ENCODE assay signal across 9 mouse cellular contexts in the genomic region with DNA sequence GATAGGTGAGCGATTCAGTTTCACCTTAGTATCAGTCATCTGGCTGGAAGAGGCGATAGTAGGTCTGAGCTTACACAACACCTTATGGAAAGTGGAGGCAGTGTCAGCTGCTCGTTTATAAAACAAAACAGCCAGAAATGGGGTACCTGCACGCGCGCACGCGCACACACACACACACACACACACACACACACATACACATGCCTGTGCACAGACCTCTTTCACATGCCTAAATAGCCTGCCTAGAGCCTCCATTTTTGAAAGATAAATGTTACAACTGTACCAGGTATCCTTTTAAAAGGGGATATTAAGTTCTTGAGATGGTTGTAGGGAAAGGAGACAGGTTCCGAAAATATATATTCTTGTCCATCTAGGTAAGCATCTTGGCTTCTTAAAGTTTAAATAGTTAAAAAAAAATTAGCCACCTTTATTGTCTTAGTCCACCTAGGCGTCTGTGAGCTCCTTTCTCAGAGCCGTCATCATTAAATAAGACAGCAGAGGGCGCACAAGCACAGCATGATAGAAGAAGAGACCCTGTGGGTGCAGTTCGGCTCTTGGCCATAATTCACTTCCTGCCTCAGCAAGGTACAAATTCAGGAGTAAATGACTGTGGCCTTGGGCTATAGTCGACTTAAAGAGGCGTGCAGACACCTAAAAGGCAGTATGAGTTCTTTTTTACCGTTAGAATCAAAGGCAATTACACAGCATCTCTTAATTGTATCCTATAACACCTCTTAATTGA.
DNase-seq lines count a peak whose midpoint lies in the region; ATAC-seq and TF ChIP-seq lines count a peak whose summit lies in the region.
"Had no signal": no experiment of that assay in that cellular context is flagged by ENCODE, and none has a peak within 500 bp of the region (broad histone marks: within the 10 kb centered on the region; RNA-seq: fewer than 3 reads in every experiment).

No protein-coding gene starts in this region.

- no peak overlapping the region for H3K4me3 ChIP-seq in midbrain, embryonic 15.5 days
- no peak overlapping the region for H3K4me3 ChIP-seq in stomach, postnatal 0 days (ENCODE audit: low read depth, low read length)
- H3K4me3 ChIP-seq: embryonic facial prominence, embryonic 12.5 days had no signal

- 52% methylated on average over 16 of the region's 16 CpGs for WGBS in midbrain, embryonic 15.5 days
- 51% methylated on average over 16 of the region's 16 CpGs for WGBS in stomach, postnatal 0 days

- peaks cover 36% of the 10 kb centered on the region for H3K27me3 ChIP-seq in midbrain, embryonic 15.5 days (replicated peaks)
- no peaks in the 10 kb centered on the region for H3K27me3 ChIP-seq in stomach, postnatal 0 days (ENCODE audit: control insufficient read depth, insufficient read depth, low read length)
- H3K27me3 ChIP-seq: embryonic facial prominence, embryonic 12.5 days had no signal

- no peak overlapping the region for H3K27ac ChIP-seq in midbrain, embryonic 15.5 days
- no peak overlapping the region for H3K27ac ChIP-seq in stomach, postnatal 0 days (replicated peaks)
- H3K27ac ChIP-seq: embryonic facial prominence, embryonic 12.5 days had no signal

- no peaks in the 10 kb centered on the region for H3K4me1 ChIP-seq in midbrain, embryonic 15.5 days
- H3K4me1 ChIP-seq in stomach, postnatal 0 days (replicated peaks; ENCODE audit: control insufficient read depth, insufficient read depth), result no peaks in the 10 kb centered on the region
- H3K4me1 ChIP-seq: embryonic facial prominence, embryonic 12.5 days had no signal

- ATAC-seq in midbrain, embryonic 15.5 days (replicated peaks), result peak; percentile 89
- no peak; the same call in 1 of the 2 replicates for ATAC-seq in stomach, postnatal 0 days (ENCODE audit: low FRiP score, low TSS enrichment)

- intact Hi-C loops in left cerebral cortex, postnatal 4 days (cut with DNase I), result loop anchor here (5.0 to 10.0 kb wide), 3 partner anchors 201 to 544 kb away; no protein-coding TSS in a partner anchor

- H3K36me3 ChIP-seq in midbrain, embryonic 15.5 days (replicated peaks), result no peaks in the 10 kb centered on the region
- no peaks in the 10 kb centered on the region for H3K36me3 ChIP-seq in stomach, postnatal 0 days (ENCODE audit: control insufficient read depth, insufficient read depth, low read length)
- H3K36me3 ChIP-seq: embryonic facial prominence, embryonic 12.5 days had no signal

- peak; percentile 80 for TF ChIP-seq CTCF in stomach, postnatal 0 days (IDR thresholded peaks at IDR 0.05; ENCODE audit: low read depth)

- TF ChIP-seq EP300 in stomach, postnatal 0 days (optimal IDR thresholded peaks at IDR 0.05), result no peak

- no peaks in the 10 kb centered on the region for H3K9me3 ChIP-seq in midbrain, embryonic 15.5 days
- no peaks in the 10 kb centered on the region for H3K9me3 ChIP-seq in stomach, postnatal 0 days (ENCODE audit: control insufficient read depth, low read length)
- H3K9me3 ChIP-seq: embryonic facial prominence, embryonic 12.5 days had no signal

- DNase-seq in ovary, postnatal 36 days (ENCODE audit: low spot score), result peak; percentile 20
- DNase-seq in ovary, postnatal 10 days (ENCODE audit: low spot score), result no peak
- peak; percentile 86 to 90 for DNase-seq in cerebellum, postnatal 10 days
- peak; percentile 23 to 62 for DNase-seq in frontal cortex, postnatal 25 days (ENCODE audit: low spot score in 2 of 2)
- peak; percentile 59 for DNase-seq in kidney, adult 18-20 months
- peak; percentile 64 for DNase-seq in left cerebral cortex, postnatal 4 days
- DNase-seq in stomach, postnatal 0 days (ENCODE audit: low spot score), result peak; percentile 74

- no peak overlapping the region for H3K4me2 ChIP-seq in midbrain, embryonic 15.5 days
- H3K4me2 ChIP-seq in stomach, postnatal 0 days (replicated peaks; ENCODE audit: low read depth), result no peak overlapping the region
- H3K4me2 ChIP-seq: embryonic facial prominence, embryonic 12.5 days had no signal

- no peak overlapping the region for H3K9ac ChIP-seq in midbrain, embryonic 15.5 days
- H3K9ac ChIP-seq in stomach, postnatal 0 days (ENCODE audit: low read length), result no peak overlapping the region
- H3K9ac ChIP-seq: embryonic facial prominence, embryonic 12.5 days had no signal
